Mouse (Mus musculus) ES-Bruce4 (cell line): ENCODE data around the gene Paxx.

Experiments
- CTCF ChIP-seq: IDR thresholded peaks from one replicate; pipeline ENCODE4 v1.8.1; 2011; ENCODE audit warnings: low read depth, low read length
- POLR2A ChIP-seq: IDR thresholded peaks from one replicate; pipeline ENCODE4 v1.8.1; 2011; ENCODE audit warnings: low read length; ENCODE audit not compliant: insufficient read depth

- no peak for TF ChIP-seq POLR2A
- no peak for TF ChIP-seq CTCF
Measured at GRCm38 (mm10) chr2:25497846-25498575, 37.1 kb upstream of the Paxx start.
